Mouse (Mus musculus) midbrain, embryonic 11.5 days (tissue): ENCODE data around the gene Fam189b. TPM values are rescaled to one million over a fixed set of nuclear protein-coding genes. Genes with fewer than 3 reads are reported as not detected.

ENCODE experiments used
- ATAC-seq: fragments of 200-750 bp; cut with Nextera tagmentation; 2 replicates; pipeline ENCODE4 v1.8.0; 2017; ENCODE audit warnings: moderate TSS enrichment, moderate library complexity; ENCODE audit not compliant: low FRiP score
- DNase-seq: peaks from one replicate; pipeline ENCODE4 v3.0.0; 2015; ENCODE audit warnings: low spot score; ENCODE audit errors: missing footprints
- H3K27ac ChIP-seq: fragments of 300-500 bp; sonication (generic); 2 replicates; pipeline ENCODE4 v1.5.1; 2014; ENCODE audit warnings: low read depth, low read length
- H3K27me3 ChIP-seq: fragments of 300-500 bp; sonication (generic); 2 replicates; pipeline ENCODE4 v1.6.1; 2014; ENCODE audit warnings: mild to moderate bottlenecking, low read length, moderate library complexity, mixed read lengths; ENCODE audit not compliant: control insufficient read depth, insufficient read depth
- H3K36me3 ChIP-seq: fragments of 300-500 bp; sonication (generic); 2 replicates; pipeline ENCODE4 v1.6.1; 2014; ENCODE audit warnings: mild to moderate bottlenecking, low read length, moderate library complexity, mixed read lengths; ENCODE audit not compliant: control insufficient read depth, insufficient read depth
- H3K4me1 ChIP-seq: fragments of 300-500 bp; sonication (generic); 2 replicates; pipeline ENCODE4 v1.6.1; 2014; ENCODE audit warnings: low read length; ENCODE audit not compliant: control insufficient read depth, insufficient read depth
- H3K4me2 ChIP-seq: fragments of 300-500 bp; sonication (generic); 2 replicates; pipeline ENCODE4 v1.6.1; 2014; ENCODE audit warnings: mild to moderate bottlenecking, moderate library complexity
- H3K4me3 ChIP-seq: fragments of 300-500 bp; sonication (generic); 2 replicates; pipeline ENCODE4 v1.5.1; 2014; ENCODE audit warnings: low read depth, low read length
- H3K9ac ChIP-seq: fragments of 300-500 bp; sonication (generic); 2 replicates; pipeline ENCODE4 v1.6.1; 2014; ENCODE audit warnings: low read length
- H3K9me3 ChIP-seq: fragments of 300-500 bp; sonication (generic); 2 replicates; pipeline ENCODE4 v1.6.1; 2016; ENCODE audit warnings: low read length; ENCODE audit not compliant: control insufficient read depth
- WGBS: fragments of 180-500 bp; shearing (Covaris S2); extraction: QIAGEN DNeasy Blood & Tissue Kit; methylation state at CpG from one replicate; pipeline ENCODE4 v1.1.7; 2014; 5-methylcytosine and 5-hydroxymethylcytosine counted together
- polyA plus RNA-seq: library from polyadenylated mRNA; unstranded; fragments of >200 nt; fragmentation: Nextera tagmentation; extraction: Ambion mirVana; gene quantifications from 2 replicates; pipeline ENCODE4 v1.2.1, GENCODE M21; 2014

The Fam189b gene
- polyA plus RNA-seq, 1 experiment from 2014 or later: 20.2 TPM

DNA sequence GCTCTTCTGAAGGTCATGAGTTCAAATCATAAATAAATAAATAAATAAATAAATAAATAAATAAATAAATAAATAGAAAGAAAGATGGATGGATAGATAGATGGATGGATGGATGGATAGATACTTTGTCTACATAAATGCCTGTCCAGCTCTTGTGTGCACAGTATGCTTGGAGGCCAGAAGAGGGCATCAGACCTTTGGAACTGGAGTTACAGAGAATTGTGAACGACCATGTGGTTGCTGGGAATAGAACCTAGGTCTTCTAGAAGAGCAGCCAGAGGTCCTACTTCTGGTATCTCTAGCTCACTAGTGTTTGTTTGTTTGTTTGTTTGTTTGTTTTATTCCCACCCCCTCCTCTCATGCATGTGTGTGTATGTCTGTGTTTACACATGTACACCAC is 10.4 kb downstream of the Fam189b start:
- H3K27ac ChIP-seq: no peak overlapping the region
- WGBS: 61% methylated on average over 1 of the region's 1 CpGs
- peaks cover 8% of the 10 kb centered on the region for H3K4me1 ChIP-seq
- H3K27me3 ChIP-seq: no peaks in the 10 kb centered on the region
- no peaks in the 10 kb centered on the region for H3K36me3 ChIP-seq
- ATAC-seq (no peak), DNase-seq (no peak)
- H3K4me2 ChIP-seq: no peak overlapping the region
- H3K4me3 ChIP-seq: no peak overlapping the region
- H3K9me3 ChIP-seq: no peaks in the 10 kb centered on the region
- no peak overlapping the region for H3K9ac ChIP-seq

DNA sequence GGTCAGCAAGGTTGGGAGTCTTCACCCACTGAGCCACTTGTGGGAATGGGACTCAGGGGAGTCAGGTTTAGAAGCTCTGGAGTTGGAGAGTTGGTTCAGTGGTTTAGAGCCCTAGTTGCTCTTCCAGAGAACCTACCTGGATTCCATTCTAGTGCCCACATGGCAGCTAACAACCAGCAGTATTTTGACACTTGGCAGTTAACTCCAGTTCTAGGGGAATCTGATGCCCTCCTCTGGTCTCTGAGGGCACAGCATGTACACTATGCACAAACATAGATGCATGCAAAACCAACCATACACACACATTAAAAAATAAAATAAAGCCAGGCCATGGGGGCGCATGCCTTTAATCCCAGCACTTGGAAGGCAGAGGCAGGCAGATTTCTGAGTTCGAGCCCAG is 10.9 kb downstream of the Fam189b start:
- no peak for DNase-seq
- WGBS: 83% methylated on average over 2 of the region's 2 CpGs

DNA sequence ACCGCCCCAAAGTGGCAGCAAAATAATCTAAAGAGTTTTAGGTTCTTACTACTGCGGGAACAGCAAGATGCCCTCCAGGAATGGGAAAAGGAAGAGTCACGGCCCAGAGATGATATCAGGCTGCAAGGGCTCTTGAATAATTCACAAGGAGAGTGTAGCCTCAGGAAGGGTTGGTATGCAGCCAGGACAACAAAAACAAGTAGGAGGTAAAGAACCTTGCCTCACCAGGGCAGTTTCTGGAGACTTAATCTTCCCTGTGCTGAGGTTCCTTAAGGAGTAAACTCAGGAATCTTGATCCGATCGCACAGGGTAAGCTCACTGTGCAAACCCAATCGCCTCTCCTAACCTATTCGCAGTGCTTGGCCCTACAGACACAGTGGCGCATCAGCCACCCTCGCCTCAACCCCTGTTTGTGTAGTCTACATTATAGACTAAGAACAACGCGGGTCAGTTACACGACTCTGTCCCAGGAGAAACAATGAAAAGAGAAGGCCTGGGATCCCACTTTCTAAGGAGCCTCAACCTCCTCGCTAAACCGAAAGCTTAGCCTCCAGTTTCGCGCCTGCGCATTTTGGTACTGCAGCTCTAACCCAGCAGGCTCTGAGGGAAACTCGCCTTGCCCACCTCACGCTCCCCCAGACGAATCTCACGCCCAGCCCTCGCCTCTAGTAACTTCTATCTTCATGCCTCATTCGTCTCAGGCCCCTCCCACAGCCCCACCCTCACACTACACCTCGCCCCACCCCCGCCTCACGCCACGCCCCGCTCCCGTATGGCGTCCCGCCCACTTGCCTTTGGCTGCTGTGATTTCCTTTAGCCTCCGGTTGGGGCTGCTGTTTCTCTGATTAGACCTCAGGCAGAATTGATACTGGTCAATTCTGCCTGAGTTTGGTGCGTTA is 13.3 kb downstream of the Fam189b start:
- Histone ChIP-seq H3K9ac (peak overlapping the region; percentile 62), H3K4me3 (peak overlapping the region; percentile 28), H3K36me3 (no peaks in the 10 kb centered on the region), H3K4me2 (peak overlapping the region; percentile 50), H3K27me3 (no peaks in the 10 kb centered on the region), H3K27ac (peak overlapping the region; percentile 76), H3K9me3 (no peaks in the 10 kb centered on the region), H3K4me1 (peaks cover 8% of the 10 kb centered on the region)
- ATAC-seq (peak; percentile 96), DNase-seq (peak; percentile 99)
- WGBS: 6% methylated on average over 33 of the region's 33 CpGs

More for the DNA sequence above, 10.9 kb downstream of the Fam189b start:
- Histone ChIP-seq H3K27ac (no peak overlapping the region), H3K27me3 (no peaks in the 10 kb centered on the region), H3K4me2 (no peak overlapping the region), H3K9ac (no peak overlapping the region), H3K9me3 (no peaks in the 10 kb centered on the region), H3K4me1 (peaks cover 8% of the 10 kb centered on the region), H3K4me3 (no peak overlapping the region), H3K36me3 (no peaks in the 10 kb centered on the region)
- ATAC-seq: no peak

DNA sequence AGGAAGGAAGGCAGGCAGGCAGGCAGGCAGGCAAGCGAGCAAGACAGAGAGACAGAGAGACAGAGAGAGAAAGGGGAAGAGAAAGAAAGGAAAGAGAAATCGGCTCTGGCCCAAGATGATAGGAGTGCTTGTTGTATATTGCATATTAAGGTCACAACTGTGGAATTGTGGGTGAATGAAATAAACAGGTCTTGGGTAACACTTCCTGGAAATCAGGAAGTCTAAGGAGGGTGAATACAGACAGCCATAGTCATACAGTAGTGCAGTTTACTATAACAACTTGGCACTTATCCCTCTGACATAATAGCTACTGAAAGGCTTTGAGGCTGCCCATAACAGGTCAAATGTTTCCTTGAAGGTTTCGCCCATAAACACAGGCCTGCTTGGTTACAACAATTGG is 16.9 kb downstream of the Fam189b start:
- Histone ChIP-seq H3K4me2 (no peak overlapping the region), H3K4me1 (peaks cover 11% of the 10 kb centered on the region), H3K9me3 (no peaks in the 10 kb centered on the region), H3K36me3 (no peaks in the 10 kb centered on the region), H3K4me3 (no peak overlapping the region), H3K9ac (no peak overlapping the region), H3K27ac (no peak overlapping the region), H3K27me3 (no peaks in the 10 kb centered on the region)
- ATAC-seq (no peak), DNase-seq (no peak)
- WGBS: 78% methylated on average over 3 of the region's 3 CpGs

DNA sequence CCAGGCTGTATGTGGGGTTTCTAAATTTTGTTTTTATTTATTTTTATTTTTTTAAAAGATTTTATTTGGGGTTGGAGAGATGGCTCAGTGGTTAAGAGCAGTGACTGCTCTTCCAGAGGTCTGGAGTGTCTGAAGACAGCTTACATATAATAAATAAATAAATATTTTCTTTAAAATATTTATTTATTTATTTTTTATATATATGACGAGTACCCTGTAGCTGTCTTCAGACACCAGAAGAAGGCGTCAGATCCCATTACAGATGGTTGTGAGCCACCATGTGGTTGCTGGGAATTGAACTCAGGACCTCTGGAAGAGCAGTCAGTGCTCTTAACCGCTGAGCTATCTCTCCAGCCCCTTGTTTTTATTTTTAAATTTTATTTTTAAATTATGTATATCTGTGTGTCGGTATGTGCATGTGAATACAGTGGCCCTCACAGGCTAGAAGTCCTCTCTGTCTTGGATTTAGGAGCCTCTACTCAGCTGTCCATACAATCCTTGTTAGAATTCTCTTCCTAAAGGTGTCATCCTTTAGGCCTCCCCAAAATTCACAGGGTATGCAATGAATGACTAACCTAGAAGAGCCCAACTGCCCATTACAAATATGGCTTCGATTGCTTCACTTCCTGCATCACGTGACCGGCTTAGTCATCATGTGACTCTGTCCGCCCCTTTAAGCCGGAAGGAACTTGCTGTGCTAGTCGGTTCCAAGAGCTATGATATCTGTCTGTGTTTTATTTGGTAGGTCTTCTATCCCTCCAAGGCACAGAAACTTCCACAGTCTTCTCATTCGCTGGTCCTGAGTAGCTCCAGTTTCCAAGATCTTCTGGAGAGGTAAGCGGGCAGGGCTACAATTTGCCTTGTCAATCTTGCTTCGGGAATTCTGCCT is 19.6 kb downstream of the Fam189b start, which contains the start of gene Gba:
TSS of gene Gba (plus strand) at position 676 of the 889 bp plus-strand sequence.
- H3K27ac ChIP-seq: no peak within 1 kb of the TSS
- H3K4me3 ChIP-seq: peak within 1 kb of the TSS; percentile 40
- peak within 1 kb of the TSS; percentile 50 for H3K9ac ChIP-seq
- peak within 1 kb of the TSS; percentile 52 for H3K4me2 ChIP-seq
- H3K36me3 ChIP-seq: peaks cover 4% of the 10 kb centered on the region; the same call in 1 of the 2 replicates
- peaks cover 4% of the 10 kb centered on the region; the same call in 1 of the 2 replicates for H3K4me1 ChIP-seq
- ATAC-seq (peak; percentile 90), DNase-seq (peak; percentile 100)
- WGBS: 26% methylated on average over 13 of the region's 13 CpGs
- no peaks in the 10 kb centered on the region for H3K9me3 ChIP-seq
- H3K27me3 ChIP-seq: no peaks in the 10 kb centered on the region

DNA sequence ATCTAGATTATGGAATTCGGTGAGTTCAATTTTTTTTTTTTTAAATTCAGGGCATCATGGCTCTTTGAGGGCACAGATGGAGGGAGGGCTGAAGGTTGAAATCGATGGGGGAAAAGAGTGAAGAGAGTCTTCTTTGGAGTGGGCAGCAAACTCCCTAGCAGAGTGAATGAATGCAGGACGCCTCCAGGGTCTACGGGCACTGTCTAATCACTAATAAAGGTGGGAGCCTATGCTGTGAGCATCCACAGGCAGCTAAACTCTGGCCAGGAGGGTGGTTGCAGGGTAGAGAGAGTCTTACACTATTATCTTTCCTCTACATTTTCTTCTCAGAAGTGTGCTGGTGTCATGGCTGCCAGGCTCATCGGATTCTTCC is 20.2 kb downstream of the Fam189b start:
- H3K27ac ChIP-seq: no peak overlapping the region
- peak overlapping the region; percentile 52 for H3K4me2 ChIP-seq
- H3K4me1 ChIP-seq: peaks cover 4% of the 10 kb centered on the region; the same call in 1 of the 2 replicates
- DNase-seq (no peak), ATAC-seq (peak; percentile 28)
- 39% methylated on average over 5 of the region's 5 CpGs for WGBS
- H3K36me3 ChIP-seq: peaks cover 9% of the 10 kb centered on the region; the same call in 1 of the 2 replicates
- H3K9ac ChIP-seq: peak overlapping the region; percentile 50
- no peaks in the 10 kb centered on the region for H3K27me3 ChIP-seq
- no peaks in the 10 kb centered on the region for H3K9me3 ChIP-seq
- peak overlapping the region; percentile 40 for H3K4me3 ChIP-seq

DNA sequence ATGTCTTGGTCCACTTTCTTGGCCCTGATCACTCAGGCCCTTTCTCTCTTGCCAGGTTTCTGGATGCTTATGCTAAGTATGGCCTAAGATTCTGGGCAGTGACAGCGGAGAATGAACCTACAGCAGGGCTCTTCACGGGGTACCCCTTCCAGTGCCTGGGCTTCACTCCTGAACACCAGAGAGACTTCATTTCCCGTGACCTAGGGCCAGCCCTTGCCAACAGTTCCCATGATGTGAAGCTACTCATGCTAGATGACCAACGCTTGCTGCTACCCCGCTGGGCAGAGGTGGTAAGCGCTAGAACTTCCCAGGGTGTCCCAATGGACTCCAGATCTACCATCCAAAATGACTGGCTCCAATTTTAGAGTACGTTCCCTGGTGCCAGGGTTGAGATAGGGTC is 23.1 kb downstream of the Fam189b start:
- Histone ChIP-seq H3K27ac (no peak overlapping the region), H3K36me3 (peaks cover 20% of the 10 kb centered on the region), H3K27me3 (no peaks in the 10 kb centered on the region), H3K9me3 (no peaks in the 10 kb centered on the region), H3K4me2 (no peak overlapping the region), H3K4me3 (no peak overlapping the region), H3K9ac (no peak overlapping the region), H3K4me1 (peaks cover 4% of the 10 kb centered on the region; the same call in 1 of the 2 replicates)
- WGBS: 92% methylated on average over 7 of the region's 7 CpGs
- ATAC-seq (no peak), DNase-seq (no peak)

DNA sequence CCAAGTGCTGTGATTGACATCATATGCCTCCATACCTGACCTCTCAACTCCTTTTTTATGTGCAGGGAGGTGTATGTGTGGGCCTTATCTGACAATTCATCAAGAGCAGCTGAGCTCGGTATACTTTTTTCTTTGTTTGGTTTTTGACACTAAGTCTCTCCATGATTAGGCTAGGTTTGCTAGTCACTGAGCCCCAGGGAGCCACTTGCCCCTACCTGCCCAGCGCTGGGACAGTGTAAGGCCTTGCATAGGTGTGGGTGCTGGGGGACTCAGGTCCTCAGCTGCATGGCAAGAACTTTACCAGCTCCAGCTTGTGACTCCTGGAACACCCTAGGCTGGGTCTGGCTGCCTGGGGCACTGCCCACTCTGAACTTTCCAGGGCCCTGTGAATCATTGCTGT is 23.8 kb downstream of the Fam189b start:
- no peaks in the 10 kb centered on the region for H3K9me3 ChIP-seq
- H3K36me3 ChIP-seq: peaks cover 20% of the 10 kb centered on the region
- no peak for DNase-seq
- WGBS: 92% methylated on average over 2 of the region's 2 CpGs
- H3K4me3 ChIP-seq: no peak overlapping the region
- H3K27ac ChIP-seq: no peak overlapping the region
- H3K9ac ChIP-seq: no peak overlapping the region
- H3K4me1 ChIP-seq: peaks cover 4% of the 10 kb centered on the region; the same call in 1 of the 2 replicates
- H3K4me2 ChIP-seq: no peak overlapping the region
- H3K27me3 ChIP-seq: no peaks in the 10 kb centered on the region
- no peak for ATAC-seq
